Mouse (Mus musculus) urinary bladder, postnatal 4 days (tissue): Measurements from ENCODE around the gene Sipa1l2.

Source experiments
- DNase-seq, 2 experiments: peaks; one replicate each; pipeline ENCODE4 v3.0.0; 2021 to 2022; ENCODE audit warnings: low spot score in 2 of 2

The Sipa1l2 gene

GRCm38 (mm10) chr8:125369491-125370236 lies 199.9 kb downstream of the Sipa1l2 start:
- peak in 1 of 2 experiments; percentile 35 for DNase-seq

GRCm38 (mm10) chr8:125368341-125369035 lies 201.1 kb downstream of the Sipa1l2 start:
- no peak for DNase-seq
